Mouse (Mus musculus) c-Kit-positive CD71-negative TER-119-negative erythroid progenitor cells, embryonic 14.5 days (primary cell): ENCODE results near the gene Ankrd61.

Experiments used
- DNase-seq: peaks from one replicate; pipeline ENCODE4 v3.0.0-alpha.2; 2013; ENCODE audit warnings: low read depth

Ankrd61 gene

GRCm38 (mm10) chr5:143897635-143898330 is at the start of gene Ankrd61:
Ankrd61 (minus strand) TSS chr5:143897685.
- no peak for DNase-seq

- no peak for DNase-seq
These were observed 46.0 kb upstream of the Ankrd61 start for GRCm38 (mm10) chr5:143943231-143944125.

- DNase-seq: no peak
These were observed 44.1 kb upstream of the Ankrd61 start for GRCm38 (mm10) chr5:143941588-143941987.

GRCm38 (mm10) chr5:143936156-143936555 is 38.7 kb upstream of the Ankrd61 start:
- DNase-seq: no peak

DNA sequence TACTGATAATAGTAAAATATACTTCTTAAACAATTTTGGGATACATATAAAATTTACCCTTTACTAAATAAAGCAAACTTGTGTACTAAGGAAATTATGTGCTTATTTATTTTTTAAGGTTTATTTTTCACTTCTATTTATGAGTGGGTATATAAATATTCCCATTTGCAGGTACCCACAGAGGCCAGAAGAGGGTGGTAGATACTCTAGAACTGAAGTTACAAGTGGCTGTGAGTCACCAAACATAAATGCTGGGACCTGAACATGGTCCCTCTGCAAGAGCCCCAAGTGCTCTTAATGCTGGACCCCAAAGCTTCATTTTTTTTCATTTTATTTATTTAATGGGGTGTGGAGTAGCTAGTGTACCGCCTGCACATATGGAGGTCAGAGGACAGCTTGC is 36.4 kb upstream of the Ankrd61 start:
- DNase-seq: no peak

GRCm38 (mm10) chr5:143933414-143933813 is 35.9 kb upstream of the Ankrd61 start:
- no peak for DNase-seq

- DNase-seq: no peak
These were observed 35.3 kb upstream of the Ankrd61 start, which contains the start of gene Rsph10b for GRCm38 (mm10) chr5:143932831-143933230. Rsph10b (plus strand) TSS chr5:143933035.

- DNase-seq: no peak
These were observed 34.5 kb upstream of the Ankrd61 start for GRCm38 (mm10) chr5:143931863-143932580.

- no peak for DNase-seq
These were observed 33.2 kb upstream of the Ankrd61 start for GRCm38 (mm10) chr5:143930656-143931055.

DNA sequence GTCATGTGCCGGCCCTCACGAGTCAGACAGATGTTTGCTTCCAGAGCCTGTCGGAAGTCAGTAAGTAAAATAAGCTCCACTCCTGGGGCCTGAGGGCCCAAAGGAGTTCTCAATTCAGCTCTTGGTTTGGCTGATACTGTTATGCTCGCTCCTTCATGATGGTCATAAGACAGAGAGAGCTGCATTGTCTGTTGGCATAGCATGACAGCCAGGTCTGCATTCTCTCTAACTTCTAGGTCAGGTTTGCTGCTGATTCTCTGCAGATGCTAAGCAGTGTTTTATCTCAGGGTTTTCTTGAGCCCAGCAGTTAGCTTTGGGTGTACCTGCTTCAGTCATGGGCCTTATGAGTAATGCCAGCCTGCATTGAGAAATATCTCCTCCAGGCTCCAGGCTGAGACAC is 31.8 kb upstream of the Ankrd61 start:
- no peak for DNase-seq

DNA sequence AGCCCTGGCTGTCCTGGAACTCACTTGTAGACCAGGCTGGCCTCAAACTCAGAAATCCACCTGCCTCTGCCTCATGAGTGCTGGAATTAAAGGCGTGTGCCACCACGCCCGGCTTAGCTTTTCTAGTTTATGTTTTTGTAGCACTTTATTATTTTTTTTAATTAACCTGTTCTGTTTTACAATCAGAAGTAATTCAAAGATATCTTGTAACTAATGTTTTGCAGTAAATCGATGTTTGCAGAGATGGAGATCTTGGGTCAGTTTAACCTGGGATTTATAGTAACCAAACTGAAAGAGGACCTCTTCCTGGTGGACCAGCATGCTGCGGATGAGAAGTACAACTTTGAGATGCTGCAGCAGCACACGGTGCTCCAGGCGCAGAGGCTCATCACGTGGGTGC is 30.4 kb upstream of the Ankrd61 start, which contains the start of gene Gm42421:
Gm42421 (plus strand) TSS at position 301 of the 400 bp plus-strand sequence.
- no peak for DNase-seq

DNA sequence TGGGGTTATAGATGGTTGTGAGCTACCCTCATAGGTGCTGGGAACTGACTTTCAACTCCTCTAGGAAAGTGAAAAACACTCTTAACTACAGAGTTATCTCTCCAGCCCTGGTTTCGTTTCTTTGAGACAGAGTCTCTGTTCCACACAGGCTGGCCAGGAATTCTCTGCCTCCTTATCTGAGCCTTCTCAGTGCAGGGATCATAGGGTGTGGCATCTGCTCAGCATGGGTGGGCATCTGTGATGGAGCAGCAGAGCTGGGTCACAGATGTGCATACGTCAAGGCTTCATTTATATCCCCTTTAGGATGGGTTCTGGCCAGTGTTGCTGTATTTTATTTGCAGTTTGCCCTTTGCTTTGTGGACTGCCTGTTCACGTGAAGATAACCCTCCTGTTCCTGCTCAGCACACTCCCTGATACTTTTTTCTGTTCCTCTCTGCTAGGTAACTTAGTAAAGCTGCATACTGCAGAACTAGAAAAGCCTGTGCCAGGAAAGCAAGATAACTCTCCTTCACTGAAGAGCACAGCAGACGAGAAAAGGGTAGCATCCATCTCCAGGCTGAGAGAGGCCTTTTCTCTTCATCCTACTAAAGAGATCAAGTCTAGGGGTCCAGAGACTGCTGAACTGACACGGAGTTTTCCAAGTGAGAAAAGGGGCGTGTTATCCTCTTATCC is 27.4 kb upstream of the Ankrd61 start:
- DNase-seq: no peak

DNA sequence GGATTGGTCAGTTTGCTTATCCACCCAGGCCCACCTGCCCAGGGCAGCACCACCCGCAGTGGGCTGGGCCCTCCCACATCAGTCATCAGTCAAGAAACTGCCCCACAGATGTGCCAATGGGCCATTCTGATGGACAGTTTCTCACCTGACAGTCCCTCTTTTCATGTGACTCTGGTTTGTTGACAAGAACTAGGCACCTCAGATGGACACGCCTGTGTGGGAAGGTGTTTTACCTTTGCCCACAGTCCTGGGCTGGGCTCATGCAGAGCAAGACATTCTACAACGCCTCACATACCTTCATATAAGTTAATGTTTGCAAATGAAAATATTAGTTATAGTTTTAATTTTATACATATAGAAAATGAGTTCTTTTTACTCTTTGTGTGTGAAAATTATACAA is 20.6 kb upstream of the Ankrd61 start:
- DNase-seq: no peak

GRCm38 (mm10) chr5:143917418-143917817 is 19.9 kb upstream of the Ankrd61 start:
- DNase-seq: peak; percentile 50

GRCm38 (mm10) chr5:143916221-143916620 is 18.7 kb upstream of the Ankrd61 start:
- no peak for DNase-seq

- peak; percentile 99 for DNase-seq
These were observed 12.2 kb upstream of the Ankrd61 start, which contains the start of the genes Aimp2 and Pms2 for GRCm38 (mm10) chr5:143909417-143910400. Aimp2 (minus strand) TSS chr5:143909847. Pms2 (plus strand) TSS chr5:143909964.

GRCm38 (mm10) chr5:143908926-143909325 is 11.4 kb upstream of the Ankrd61 start:
- DNase-seq: no peak

GRCm38 (mm10) chr5:143906429-143906828 is 8.9 kb upstream of the Ankrd61 start:
- no peak for DNase-seq

GRCm38 (mm10) chr5:143903813-143904212 is 6.3 kb upstream of the Ankrd61 start:
- DNase-seq: no peak

- no peak for DNase-seq
These were observed 4.6 kb upstream of the Ankrd61 start for GRCm38 (mm10) chr5:143902111-143902510.
